Mouse (Mus musculus) ES-E14 (cell line): ENCODE data around the gene Pou6f1.

ENCODE experiments used
- CHD2 ChIP-seq: IDR thresholded peaks from 2 replicates; pipeline ENCODE4 v1.6.1; 2014; ENCODE audit warnings: mild to moderate bottlenecking, low read depth, low read length, inconsistent platforms
- MAFK ChIP-seq: IDR thresholded peaks from 2 replicates; pipeline ENCODE4 v1.6.1; 2014; ENCODE audit warnings: mild to moderate bottlenecking, low read depth, low read length, inconsistent platforms; ENCODE audit not compliant: insufficient read depth

GRCm38 (mm10) chr15:100632323-100632722 is 32.5 kb upstream of the Pou6f1 start:
- TF ChIP-seq CHD2: no peak
- no peak for TF ChIP-seq MAFK
